Mouse (Mus musculus): ENCODE data around the gene Dnajb9. TPM values are rescaled to one million over a fixed set of nuclear protein-coding genes. Genes with fewer than 3 reads are reported as not detected.
"Not testable (repeated sequence)": the region's sequence is repeated elsewhere in the genome, so short reads cannot be mapped to it uniquely, and the experiment has no call there.

The Dnajb9 gene
- 17.3 and 17.4 TPM in 2 replicates for polyA plus RNA-seq (2015; fragmentation: Nextera tagmentation; extraction: Ambion mirVana)

- ATAC-seq (ENCODE audit: insufficient read depth) = peak; percentile 98
- WGBS (ENCODE audit: insufficient replicate concordance) = under 1% methylated on average over 77 of the region's 77 CpGs
These were observed at the start of gene Dnajb9 for GRCm38 (mm10) chr12:44209824-44210752. Gene Dnajb9 (minus strand): TSS chr12:44210326.

GRCm38 (mm10) chr12:44248309-44248977 is 38.3 kb upstream of the Dnajb9 start:
- no peak overlapping the region for H3K4me2 ChIP-seq
- H3K4me1 ChIP-seq (replicated peaks) = no peaks in the 10 kb centered on the region
- no peak for ATAC-seq (ENCODE audit: insufficient read depth)
- H3K4me3 ChIP-seq (replicated peaks) = no peak overlapping the region
- H3K27ac ChIP-seq (replicated peaks) = no peak overlapping the region
- H3K36me3 ChIP-seq (replicated peaks) = no peaks in the 10 kb centered on the region
- H3K9me3 ChIP-seq (replicated peaks) = no peaks in the 10 kb centered on the region
- 50% methylated on average over 9 of the region's 9 CpGs for WGBS (ENCODE audit: insufficient replicate concordance)
- H3K9ac ChIP-seq = no peak overlapping the region
- H3K27me3 ChIP-seq = no peaks in the 10 kb centered on the region

More at GRCm38 (mm10) chr12:44209824-44210752, at the start of gene Dnajb9:
- Histone ChIP-seq H3K4me1 (replicated peaks) (peaks cover 23% of the 10 kb centered on the region), H3K4me3 (replicated peaks) (peak within 1 kb of the TSS; percentile 85), H3K27me3 (no peaks in the 10 kb centered on the region), H3K36me3 (replicated peaks) (peaks cover 9% of the 10 kb centered on the region; the same call in 1 of the 2 replicates), H3K4me2 (peak within 1 kb of the TSS; percentile 97), H3K27ac (replicated peaks) (peak within 1 kb of the TSS; percentile 82), H3K9me3 (replicated peaks) (no peaks in the 10 kb centered on the region), H3K9ac (peak within 1 kb of the TSS; percentile 85)

GRCm38 (mm10) chr12:44245739-44246138 is 35.6 kb upstream of the Dnajb9 start:
- no peaks in the 10 kb centered on the region for H3K4me1 ChIP-seq (replicated peaks)
- no peak overlapping the region for H3K4me2 ChIP-seq
- H3K27me3 ChIP-seq = no peaks in the 10 kb centered on the region
- H3K4me3 ChIP-seq (replicated peaks) = no peak overlapping the region
- H3K9me3 ChIP-seq (replicated peaks) = no peaks in the 10 kb centered on the region
- 64% methylated on average over 3 of the region's 3 CpGs for WGBS (ENCODE audit: insufficient replicate concordance)
- no peak overlapping the region for H3K9ac ChIP-seq
- no peak for ATAC-seq (ENCODE audit: insufficient read depth)
- H3K36me3 ChIP-seq (replicated peaks) = no peaks in the 10 kb centered on the region
- H3K27ac ChIP-seq (replicated peaks) = no peak overlapping the region

DNA sequence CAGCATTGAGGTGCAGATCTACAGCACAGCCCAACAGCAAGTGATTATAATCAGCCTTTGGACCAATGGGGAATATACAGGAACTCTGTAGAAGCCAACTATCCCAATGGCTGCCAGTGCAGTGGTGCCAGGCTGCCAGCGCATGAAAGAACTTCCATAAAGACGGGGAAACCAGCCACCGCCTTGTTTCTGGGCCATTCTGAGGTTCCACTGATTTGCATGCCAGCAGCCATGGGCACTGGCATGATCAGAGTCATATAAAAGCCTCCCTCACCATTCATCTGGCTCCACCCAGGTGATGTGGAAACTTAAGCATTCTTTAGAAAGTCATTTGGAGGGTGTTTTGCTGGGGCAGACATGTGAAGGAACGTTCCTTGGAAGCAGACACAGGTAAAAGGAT is 32.3 kb upstream of the Dnajb9 start:
- H3K27ac ChIP-seq (replicated peaks) = no peak overlapping the region
- H3K9ac ChIP-seq = no peak overlapping the region
- H3K4me3 ChIP-seq (replicated peaks) = no peak overlapping the region
- H3K27me3 ChIP-seq = no peaks in the 10 kb centered on the region
- no peaks in the 10 kb centered on the region for H3K4me1 ChIP-seq (replicated peaks)
- no peaks in the 10 kb centered on the region for H3K9me3 ChIP-seq (replicated peaks)
- WGBS (ENCODE audit: insufficient replicate concordance) = 61% methylated on average over 4 of the region's 4 CpGs
- no peaks in the 10 kb centered on the region for H3K36me3 ChIP-seq (replicated peaks)
- no peak for ATAC-seq (ENCODE audit: insufficient read depth)
- no peak overlapping the region for H3K4me2 ChIP-seq

- Histone ChIP-seq H3K27me3 (no peaks in the 10 kb centered on the region), H3K4me3 (replicated peaks) (no peak overlapping the region), H3K4me1 (replicated peaks) (no peaks in the 10 kb centered on the region), H3K27ac (replicated peaks) (no peak overlapping the region), H3K9ac (no peak overlapping the region), H3K36me3 (replicated peaks) (no peaks in the 10 kb centered on the region), H3K9me3 (replicated peaks) (no peaks in the 10 kb centered on the region), H3K4me2 (no peak overlapping the region)
- 59% methylated on average over 7 of the region's 7 CpGs for WGBS (ENCODE audit: insufficient replicate concordance)
- no peak for ATAC-seq (ENCODE audit: insufficient read depth)
These were observed 31.0 kb upstream of the Dnajb9 start for GRCm38 (mm10) chr12:44241090-44241489.

GRCm38 (mm10) chr12:44224650-44225049 is 14.5 kb upstream of the Dnajb9 start:
- 28% methylated on average over 3 of the region's 3 CpGs for WGBS (ENCODE audit: insufficient replicate concordance)

DNA sequence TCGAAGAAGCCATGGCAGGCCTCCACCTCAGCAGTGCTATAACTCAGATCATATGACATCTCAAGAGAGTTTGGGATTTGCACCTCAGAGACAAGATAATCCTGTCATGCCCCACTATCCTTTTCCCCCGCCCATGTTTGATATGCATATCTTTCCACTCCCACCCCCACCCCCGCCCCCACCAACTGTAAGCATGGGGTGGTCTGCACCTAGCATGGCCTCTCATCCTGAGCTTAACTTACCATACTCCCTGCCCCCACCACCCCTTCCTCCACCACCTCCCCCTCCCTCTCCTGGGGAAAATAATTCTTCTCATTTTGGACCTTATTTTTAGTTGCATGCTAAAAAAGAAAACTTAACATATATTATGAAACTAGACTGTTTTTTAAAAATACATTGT is 12.9 kb upstream of the Dnajb9 start:
- no peaks in the 10 kb centered on the region for H3K36me3 ChIP-seq (replicated peaks)
- no peak overlapping the region for H3K27ac ChIP-seq (replicated peaks)
- no peaks in the 10 kb centered on the region for H3K9me3 ChIP-seq (replicated peaks)
- no peak overlapping the region for H3K4me3 ChIP-seq (replicated peaks)
- WGBS (ENCODE audit: insufficient replicate concordance) = 47% methylated on average over 3 of the region's 3 CpGs
- ATAC-seq (ENCODE audit: insufficient read depth) = no peak
- H3K9ac ChIP-seq = no peak overlapping the region
- no peak overlapping the region for H3K4me2 ChIP-seq
- no peaks in the 10 kb centered on the region for H3K4me1 ChIP-seq (replicated peaks)
- peaks cover 38% of the 10 kb centered on the region for H3K27me3 ChIP-seq

More at GRCm38 (mm10) chr12:44224650-44225049, 14.5 kb upstream of the Dnajb9 start:
- no peaks in the 10 kb centered on the region for H3K4me1 ChIP-seq (replicated peaks)
- no peaks in the 10 kb centered on the region for H3K9me3 ChIP-seq (replicated peaks)
- no peak overlapping the region for H3K4me2 ChIP-seq
- no peak overlapping the region for H3K9ac ChIP-seq
- H3K36me3 ChIP-seq (replicated peaks) = no peaks in the 10 kb centered on the region
- ATAC-seq (ENCODE audit: insufficient read depth) = no peak
- no peak overlapping the region for H3K27ac ChIP-seq (replicated peaks)
- H3K4me3 ChIP-seq (replicated peaks) = no peak overlapping the region
- H3K27me3 ChIP-seq = peaks cover 38% of the 10 kb centered on the region

DNA sequence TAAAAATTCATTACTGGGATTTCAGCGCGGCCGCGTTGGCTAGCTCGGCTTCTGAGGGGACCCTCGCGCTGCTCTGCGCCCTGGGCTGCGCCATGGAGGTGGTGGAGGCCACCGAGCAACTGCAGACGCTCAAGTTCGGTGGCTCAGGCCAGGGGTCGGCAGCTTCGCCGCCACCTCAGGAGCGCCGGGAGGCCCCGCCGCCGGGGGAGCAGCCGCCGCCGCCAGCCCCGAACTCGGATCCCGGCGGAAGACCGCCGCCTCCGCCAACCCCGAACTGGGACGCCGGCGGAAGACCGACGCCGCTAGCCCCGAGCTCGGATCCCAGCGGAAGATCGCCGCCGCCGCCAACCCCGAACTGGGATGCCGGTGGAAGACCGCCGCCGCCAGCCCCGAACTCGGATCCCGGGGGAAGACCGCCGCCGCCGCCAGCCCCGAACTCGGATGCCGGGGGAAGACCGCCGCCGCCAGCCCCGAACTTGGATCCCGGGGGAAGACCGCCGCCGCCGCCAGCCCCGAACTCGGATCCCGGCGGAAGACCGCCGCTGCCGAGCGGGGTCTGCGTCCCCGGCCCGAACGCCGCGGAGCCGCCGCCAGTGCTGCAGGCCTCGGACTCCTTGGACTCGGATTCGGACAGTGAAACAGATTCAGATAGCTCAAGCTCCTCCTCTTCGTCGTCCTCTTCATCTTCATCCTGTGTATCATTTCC is 11.7 kb upstream of the Dnajb9 start:
- H3K9ac ChIP-seq = 0 out of 2 replicates have a peak overlapping the region, but pooled peaks have one; percentile 42
- H3K4me2 ChIP-seq = peak overlapping the region; percentile 70
- H3K36me3 ChIP-seq (replicated peaks) = no peaks in the 10 kb centered on the region
- H3K27ac ChIP-seq (replicated peaks) = no peak overlapping the region
- peaks cover 38% of the 10 kb centered on the region for H3K27me3 ChIP-seq
- H3K4me1 ChIP-seq (replicated peaks) = no peaks in the 10 kb centered on the region
- H3K9me3 ChIP-seq (replicated peaks) = no peaks in the 10 kb centered on the region
- WGBS (ENCODE audit: insufficient replicate concordance) = 2% methylated on average over 82 of the region's 89 CpGs
- ATAC-seq (ENCODE audit: insufficient read depth) = no peak
- H3K4me3 ChIP-seq (replicated peaks) = peak overlapping the region; percentile 56

- 0 out of 2 replicates have a peak within 1 kb of the TSS, but pooled peaks have one; percentile 42 for H3K9ac ChIP-seq
- not testable (repeated sequence) for H3K36me3 ChIP-seq (replicated peaks); H3K27ac ChIP-seq (replicated peaks); H3K9me3 ChIP-seq (replicated peaks); ATAC-seq (ENCODE audit: insufficient read depth); H3K4me1 ChIP-seq (replicated peaks)
- peak within 1 kb of the TSS; percentile 56 for H3K4me3 ChIP-seq (replicated peaks)
- H3K27me3 ChIP-seq = peaks cover 38% of the 10 kb centered on the region
- peak within 1 kb of the TSS; percentile 70 for H3K4me2 ChIP-seq
- WGBS (ENCODE audit: insufficient replicate concordance) = 83% methylated on average over 2 of the region's 2 CpGs
These were observed 10.9 kb upstream of the Dnajb9 start, which contains the start of gene Pnpla8 for GRCm38 (mm10) chr12:44221070-44221469. Gene Pnpla8 (plus strand): TSS chr12:44221370.

DNA sequence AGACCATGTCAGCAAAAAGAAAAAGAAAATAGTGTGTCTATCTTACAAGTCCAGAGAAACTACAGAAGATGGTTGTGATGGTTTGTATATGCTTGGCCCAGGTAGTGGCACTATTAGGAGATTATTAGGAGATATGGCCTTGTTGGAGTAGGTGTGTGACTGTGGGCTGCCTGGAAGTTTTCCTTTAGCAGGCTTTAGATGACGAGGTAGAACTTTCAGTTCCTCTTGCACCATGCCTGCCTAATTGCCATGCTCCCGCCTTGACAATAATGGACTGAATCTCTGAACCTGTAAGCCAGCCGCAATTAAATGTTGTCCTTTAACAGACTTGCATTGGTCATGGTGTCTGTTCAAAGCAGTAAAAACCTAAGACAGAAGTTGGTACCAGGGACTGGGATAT is 1.4 kb upstream of the Dnajb9 start:
- H3K27me3 ChIP-seq = no peaks in the 10 kb centered on the region
- no peak for ATAC-seq (ENCODE audit: insufficient read depth)
- no peaks in the 10 kb centered on the region for H3K9me3 ChIP-seq (replicated peaks)
- 71% methylated on average over 3 of the region's 3 CpGs for whole genome bisulfite sequencing (ENCODE audit: insufficient replicate concordance)
- H3K9ac ChIP-seq = no peak overlapping the region
- no peak overlapping the region for H3K27ac ChIP-seq (replicated peaks)
- H3K36me3 ChIP-seq (replicated peaks) = 0 out of 2 replicates have a peak, but pooled peaks cover 4% of the 10 kb centered on the region
- no peak overlapping the region for H3K4me2 ChIP-seq
- H3K4me3 ChIP-seq (replicated peaks) = no peak overlapping the region
- H3K4me1 ChIP-seq (replicated peaks) = peaks cover 23% of the 10 kb centered on the region
